Mouse (Mus musculus) hindbrain, embryonic 13.5 days (tissue): ENCODE data around the gene Pex7. TPM values are rescaled to one million over a fixed set of nuclear protein-coding genes. Genes with fewer than 3 reads are reported as not detected.

ENCODE experiments used
- ATAC-seq: fragments of 200-750 bp; cut with Nextera tagmentation; 2 replicates; pipeline ENCODE4 v1.8.0; 2017; ENCODE audit warnings: moderate TSS enrichment; ENCODE audit not compliant: low FRiP score
- H3K27ac ChIP-seq: fragments of 300-500 bp; sonication (generic); 2 replicates; pipeline ENCODE4 v1.5.1; 2015; ENCODE audit warnings: inconsistent platforms, mild to moderate bottlenecking, moderate library complexity
- H3K27me3 ChIP-seq: fragments of 300-500 bp; sonication (generic); 2 replicates; pipeline ENCODE4 v1.6.1; 2015; ENCODE audit warnings: mild to moderate bottlenecking, inconsistent platforms
- H3K36me3 ChIP-seq: fragments of 300-500 bp; sonication (generic); 2 replicates; pipeline ENCODE4 v1.6.1; 2015; ENCODE audit warnings: mild to moderate bottlenecking, inconsistent platforms
- H3K4me1 ChIP-seq: fragments of 300-500 bp; sonication (generic); replicated peaks from 2 replicates; pipeline ENCODE4 v1.6.1; 2015; ENCODE audit warnings: inconsistent platforms
- H3K4me2 ChIP-seq: fragments of 300-500 bp; sonication (generic); 2 replicates; pipeline ENCODE4 v1.6.1; 2015; ENCODE audit warnings: inconsistent platforms, mild to moderate bottlenecking, moderate library complexity
- H3K4me3 ChIP-seq: fragments of 300-500 bp; sonication (generic); 2 replicates; pipeline ENCODE4 v1.5.1; 2015; ENCODE audit warnings: mild to moderate bottlenecking, inconsistent platforms
- H3K9ac ChIP-seq: fragments of 300-500 bp; sonication (generic); 2 replicates; pipeline ENCODE4 v1.6.1; 2015; ENCODE audit warnings: mild to moderate bottlenecking, inconsistent platforms
- H3K9me3 ChIP-seq: fragments of 300-500 bp; sonication (generic); 2 replicates; pipeline ENCODE4 v1.6.1; 2016; ENCODE audit warnings: inconsistent platforms
- WGBS: fragments of 180-500 bp; shearing (Covaris S2); methylation state at CpG from one replicate; pipeline ENCODE4 v1.1.7; 2015; 5-methylcytosine and 5-hydroxymethylcytosine counted together
- polyA plus RNA-seq: library from polyadenylated mRNA; unstranded; fragments of >200 nt; fragmentation: Nextera tagmentation; extraction: Ambion mirVana; gene quantifications from 2 replicates; pipeline ENCODE4 v1.2.1, GENCODE M21; 2015

Pex7 gene
- polyA plus RNA-seq, 1 experiment from 2014 or later: 24.8 TPM

DNA sequence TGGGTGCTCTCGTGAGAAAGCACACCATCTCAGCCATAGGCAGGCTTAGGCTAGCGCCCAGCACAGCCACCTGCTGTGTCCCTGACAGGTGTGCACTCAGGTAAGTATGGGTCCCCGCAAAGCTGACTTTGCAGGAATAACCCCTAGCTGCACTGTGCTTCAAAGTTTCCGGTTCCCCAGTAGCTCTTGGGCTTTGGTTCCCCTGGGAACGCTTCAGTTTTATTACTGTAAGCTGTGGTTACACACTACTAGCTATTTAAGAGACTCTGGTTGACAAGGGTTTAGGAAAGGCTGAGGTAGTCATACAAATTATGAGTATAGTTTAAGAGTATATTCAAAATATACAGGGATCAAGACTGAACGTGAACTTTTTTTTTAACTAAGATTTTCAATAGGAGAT is 54.7 kb downstream of the Pex7 start:
- 35% methylated on average over 6 of the region's 6 CpGs for WGBS
- Histone ChIP-seq H3K4me3 (no peak overlapping the region), H3K9me3 (no peaks in the 10 kb centered on the region), H3K36me3 (no peaks in the 10 kb centered on the region), H3K27ac (no peak overlapping the region), H3K4me2 (no peak overlapping the region), H3K27me3 (peaks cover 69% of the 10 kb centered on the region), H3K9ac (no peak overlapping the region), H3K4me1 (peaks cover 34% of the 10 kb centered on the region)
- no peak for ATAC-seq

- under 1% methylated on average over 68 of the region's 72 CpGs for WGBS
- Histone ChIP-seq H3K4me2 (peak within 1 kb of the TSS; percentile 100), H3K36me3 (no peaks in the 10 kb centered on the region), H3K27me3 (peaks cover 83% of the 10 kb centered on the region), H3K9me3 (no peaks in the 10 kb centered on the region), H3K27ac (no peak within 1 kb of the TSS), H3K9ac (peak within 1 kb of the TSS; percentile 71), H3K4me1 (peaks cover 34% of the 10 kb centered on the region), H3K4me3 (peak within 1 kb of the TSS; percentile 59)
- peak; percentile 59 for ATAC-seq
Observed at GRCm38 (mm10) chr10:19850998-19851691, 56.3 kb downstream of the Pex7 start, which contains the start of gene Slc35d3. Slc35d3 (minus strand) TSS chr10:19851459.

GRCm38 (mm10) chr10:19850544-19850997 is 56.9 kb downstream of the Pex7 start:
- Histone ChIP-seq H3K4me3 (peak overlapping the region; percentile 59), H3K36me3 (no peaks in the 10 kb centered on the region), H3K4me2 (peak overlapping the region; percentile 100), H3K4me1 (peaks cover 34% of the 10 kb centered on the region), H3K9me3 (no peaks in the 10 kb centered on the region), H3K27ac (no peak overlapping the region), H3K9ac (peak overlapping the region; percentile 71), H3K27me3 (peaks cover 89% of the 10 kb centered on the region)
- WGBS: under 1% methylated on average over 36 of the region's 36 CpGs
- peak; percentile 76 for ATAC-seq

DNA sequence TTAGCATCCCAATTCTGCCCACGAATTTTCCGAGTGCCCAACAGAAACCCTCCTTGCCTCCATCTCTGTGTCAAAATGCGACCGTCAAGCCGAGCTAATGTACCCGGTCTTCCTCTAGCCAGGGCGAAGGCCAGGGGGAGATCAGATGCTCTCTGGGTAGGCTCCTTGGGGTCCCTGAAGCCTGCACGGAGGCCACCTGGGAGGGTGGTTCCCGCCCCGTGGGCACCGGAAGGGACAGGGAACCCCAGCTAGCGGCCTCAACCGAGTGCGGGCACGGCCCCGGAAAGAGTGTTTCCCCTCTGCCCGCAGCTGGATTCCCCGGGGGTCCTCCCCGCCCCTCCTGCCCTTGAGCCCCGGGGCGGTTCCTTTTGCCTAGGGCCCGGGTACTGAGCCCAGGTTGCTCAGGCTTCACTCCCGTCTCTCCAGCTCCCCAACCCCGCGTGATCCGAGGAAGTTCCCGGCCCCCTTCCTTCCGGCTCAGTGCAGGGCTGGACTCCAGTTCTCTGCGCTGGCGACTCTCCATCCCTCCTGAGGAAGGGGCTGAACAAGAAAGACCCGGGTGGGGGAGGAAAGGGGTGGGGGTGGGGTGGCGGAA is 57.6 kb downstream of the Pex7 start:
- peaks cover 34% of the 10 kb centered on the region for H3K4me1 ChIP-seq
- H3K27me3 ChIP-seq: peaks cover 88% of the 10 kb centered on the region
- ATAC-seq: peak; percentile 55
- peak overlapping the region; percentile 100 for H3K4me2 ChIP-seq
- H3K36me3 ChIP-seq: no peaks in the 10 kb centered on the region
- no peak overlapping the region for H3K27ac ChIP-seq
- WGBS: 0% methylated on average over 24 of the region's 32 CpGs
- H3K4me3 ChIP-seq: peak overlapping the region; percentile 59
- H3K9me3 ChIP-seq: no peaks in the 10 kb centered on the region
- peak overlapping the region; percentile 71 for H3K9ac ChIP-seq

GRCm38 (mm10) chr10:19848928-19849770 is 58.3 kb downstream of the Pex7 start:
- Histone ChIP-seq H3K27me3 (peaks cover 86% of the 10 kb centered on the region), H3K27ac (no peak overlapping the region), H3K4me2 (peak overlapping the region; percentile 100), H3K36me3 (no peaks in the 10 kb centered on the region), H3K4me1 (peaks cover 34% of the 10 kb centered on the region), H3K9me3 (no peaks in the 10 kb centered on the region), H3K9ac (peak overlapping the region; percentile 71; the same call in 1 of the 2 replicates), H3K4me3 (peak overlapping the region; percentile 59)
- ATAC-seq: no peak
- WGBS: 6% methylated on average over 44 of the region's 44 CpGs

DNA sequence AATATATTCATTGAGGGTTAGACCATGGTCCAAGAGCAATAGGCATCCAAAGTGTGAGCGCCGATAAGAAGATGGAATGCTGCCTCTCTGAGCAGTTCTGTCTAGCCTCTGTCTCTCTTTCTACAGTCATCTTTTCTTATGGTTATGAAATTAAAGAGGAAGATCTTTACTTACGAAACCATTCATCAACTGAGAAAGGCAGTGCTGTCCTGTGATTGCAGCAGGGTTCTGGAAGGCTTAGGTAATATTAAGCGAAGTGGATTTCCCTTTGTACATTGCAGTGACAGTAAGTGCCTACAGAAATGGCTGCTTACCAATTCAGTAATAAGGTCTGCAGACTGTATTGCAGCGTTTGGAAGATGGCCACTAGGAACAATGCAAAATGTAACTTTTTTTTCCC is 67.7 kb downstream of the Pex7 start:
- WGBS: 93% methylated on average over 5 of the region's 5 CpGs
- peaks cover 5% of the 10 kb centered on the region; the same call in 1 of the 2 replicates for H3K27me3 ChIP-seq
- H3K4me3 ChIP-seq: no peak overlapping the region
- H3K4me1 ChIP-seq: peaks cover 8% of the 10 kb centered on the region; the same call in 1 of the 2 replicates
- no peak for ATAC-seq
- no peaks in the 10 kb centered on the region for H3K9me3 ChIP-seq
- no peaks in the 10 kb centered on the region for H3K36me3 ChIP-seq
- no peak overlapping the region for H3K4me2 ChIP-seq
- H3K27ac ChIP-seq: no peak overlapping the region
- no peak overlapping the region for H3K9ac ChIP-seq

DNA sequence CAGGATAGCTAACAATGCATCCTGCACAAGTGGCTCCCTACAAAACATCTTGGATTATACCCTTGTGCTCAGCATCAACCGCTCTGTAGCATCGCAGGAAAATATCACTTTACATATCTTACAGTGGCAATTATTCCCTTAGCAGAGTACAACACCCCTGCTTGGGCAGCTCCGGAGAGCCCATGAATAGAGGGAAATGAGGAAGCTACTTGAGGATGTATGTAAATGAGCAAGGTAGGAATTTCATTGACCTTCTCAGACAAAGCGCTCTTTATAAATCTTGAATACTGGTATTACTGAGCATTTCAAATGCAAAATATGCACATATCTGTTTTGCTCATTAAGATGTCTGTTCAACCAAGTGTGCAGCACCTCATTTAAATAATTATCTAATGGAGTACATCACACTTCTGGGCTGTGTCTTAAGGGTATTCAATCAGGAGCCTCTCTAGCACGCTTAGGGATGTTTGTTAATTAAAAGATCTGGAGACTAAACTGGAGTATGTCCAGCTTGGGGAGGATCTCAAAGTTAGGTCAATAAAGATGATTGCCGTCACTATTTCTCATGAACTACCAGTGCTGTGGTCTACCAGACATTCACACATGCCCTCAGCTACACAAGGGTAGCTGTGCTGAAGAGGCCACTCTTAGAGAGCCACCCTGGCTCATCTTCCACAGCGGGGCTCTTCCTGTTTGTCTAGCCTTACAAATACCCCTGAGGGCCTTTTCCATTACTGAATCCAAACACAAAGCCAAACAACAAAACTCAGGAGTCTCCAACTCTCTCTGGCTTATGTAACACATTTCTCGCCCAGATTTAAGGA is 71.4 kb downstream of the Pex7 start:
- Histone ChIP-seq H3K27ac (0 out of 2 replicates have a peak overlapping the region, but pooled peaks have one; percentile 26), H3K36me3 (no peaks in the 10 kb centered on the region), H3K9me3 (no peaks in the 10 kb centered on the region), H3K4me3 (no peak overlapping the region), H3K4me2 (no peak overlapping the region), H3K9ac (no peak overlapping the region), H3K4me1 (peaks cover 8% of the 10 kb centered on the region; the same call in 1 of the 2 replicates), H3K27me3 (no peaks in the 10 kb centered on the region)
- peak; percentile 68 for ATAC-seq
- WGBS: 53% methylated on average over 8 of the region's 8 CpGs

- WGBS: 93% methylated on average over 6 of the region's 6 CpGs
- no peak overlapping the region for H3K27ac ChIP-seq
- no peak overlapping the region for H3K9ac ChIP-seq
- peaks cover 8% of the 10 kb centered on the region; the same call in 1 of the 2 replicates for H3K4me1 ChIP-seq
- H3K4me3 ChIP-seq: no peak overlapping the region
- H3K27me3 ChIP-seq: no peaks in the 10 kb centered on the region
- no peak for ATAC-seq
- H3K4me2 ChIP-seq: no peak overlapping the region
- H3K36me3 ChIP-seq: no peaks in the 10 kb centered on the region
- no peaks in the 10 kb centered on the region for H3K9me3 ChIP-seq
Observed at GRCm38 (mm10) chr10:19834222-19834621, 73.3 kb downstream of the Pex7 start.

DNA sequence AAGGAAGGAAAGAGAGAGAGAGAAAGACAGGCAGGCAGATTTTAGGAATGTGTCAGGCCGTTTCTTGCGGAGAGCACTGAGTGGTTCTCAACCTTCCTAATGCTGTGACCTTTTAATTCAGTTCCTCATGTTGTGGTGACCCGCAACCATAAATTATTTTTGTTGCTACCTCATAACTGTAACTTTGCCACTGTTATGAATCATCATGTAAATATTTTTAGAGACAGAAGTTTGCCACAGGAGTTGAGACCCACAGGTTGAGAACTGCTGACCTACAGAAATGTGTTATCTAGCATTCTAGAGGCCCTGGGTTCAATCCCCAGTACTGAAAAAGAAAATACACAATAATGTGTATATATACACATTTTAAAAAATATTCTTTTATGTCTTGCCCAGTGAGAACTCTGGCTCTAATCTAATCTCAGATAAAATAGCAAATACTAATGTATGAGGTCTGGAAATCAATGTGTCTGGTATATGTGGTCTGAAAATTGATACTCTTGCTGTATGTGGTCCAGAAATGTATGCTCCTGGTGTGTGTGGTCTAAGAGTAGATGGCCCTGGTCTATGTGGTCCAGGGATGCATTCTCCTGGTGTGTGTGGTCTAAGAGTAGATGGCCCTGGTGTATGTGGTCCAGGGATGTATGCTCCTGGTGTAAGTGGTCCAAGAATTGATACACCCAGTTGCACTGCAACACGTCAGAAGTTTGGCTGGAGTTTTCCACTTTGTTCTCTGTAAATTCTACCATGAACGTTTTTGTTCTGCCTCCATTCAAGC is 76.2 kb downstream of the Pex7 start:
- Histone ChIP-seq H3K9ac (no peak overlapping the region), H3K9me3 (no peaks in the 10 kb centered on the region), H3K27ac (no peak overlapping the region), H3K4me1 (peaks cover 6% of the 10 kb centered on the region; the same call in 1 of the 2 replicates), H3K36me3 (no peaks in the 10 kb centered on the region), H3K4me2 (no peak overlapping the region), H3K27me3 (no peaks in the 10 kb centered on the region), H3K4me3 (no peak overlapping the region)
- 90% methylated on average over 5 of the region's 5 CpGs for WGBS
- ATAC-seq: no peak

DNA sequence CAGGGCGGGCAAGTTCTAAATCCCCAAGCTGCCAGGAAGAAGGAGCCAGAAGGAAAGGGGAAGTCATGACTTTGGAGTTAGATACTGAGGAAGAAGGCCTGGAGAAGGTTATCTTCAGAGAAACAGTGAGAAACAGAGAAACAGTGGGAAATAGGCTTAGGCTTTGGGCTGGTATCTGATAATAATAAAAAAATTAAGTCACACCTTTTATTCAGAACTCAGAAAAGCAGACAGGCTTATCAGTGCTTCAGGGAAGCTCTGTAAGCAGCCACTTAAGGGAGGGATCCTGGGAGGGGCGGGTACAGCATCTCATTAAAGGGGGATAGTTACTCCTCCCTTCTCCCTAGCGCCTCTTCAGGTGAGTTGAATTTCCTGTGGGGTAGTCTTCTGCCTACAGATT is 86.5 kb downstream of the Pex7 start:
- no peak for ATAC-seq

More for the DNA sequence above, 86.5 kb downstream of the Pex7 start:
- Histone ChIP-seq H3K27me3 (no peaks in the 10 kb centered on the region), H3K9ac (no peak overlapping the region), H3K4me1 (no peaks in the 10 kb centered on the region), H3K4me3 (no peak overlapping the region), H3K36me3 (no peaks in the 10 kb centered on the region), H3K4me2 (no peak overlapping the region), H3K27ac (no peak overlapping the region), H3K9me3 (no peaks in the 10 kb centered on the region)
- WGBS: 63% methylated on average over 3 of the region's 3 CpGs
